Mouse (Mus musculus) forebrain, postnatal 0 days (tissue): Measurements from ENCODE around the gene Rpl18a. TPM values are rescaled to one million over a fixed set of nuclear protein-coding genes. Genes with fewer than 3 reads are reported as not detected.

Source experiments
- ATAC-seq: fragments of 200-750 bp; cut with Nextera tagmentation; 2 replicates; pipeline ENCODE4 v1.8.0; 2017; ENCODE audit warnings: mild to moderate bottlenecking, moderate library complexity
- DNase-seq: peaks from one replicate; pipeline ENCODE4 v3.0.0-alpha.2; 2015
- H3K27ac ChIP-seq: fragments of 300-500 bp; sonication (generic); 2 replicates; pipeline ENCODE4 v1.5.1; 2014; ENCODE audit warnings: low read depth, mild to moderate bottlenecking, antibody characterized with exemption, low read length, moderate library complexity, mixed read lengths
- H3K27me3 ChIP-seq: fragments of 300-500 bp; sonication (generic); 2 replicates; pipeline ENCODE4 v1.6.1; 2014; ENCODE audit warnings: mild to moderate bottlenecking, low read length, mixed read lengths; ENCODE audit not compliant: insufficient read depth
- H3K36me3 ChIP-seq: fragments of 300-500 bp; sonication (generic); 2 replicates; pipeline ENCODE4 v1.6.1; 2014; ENCODE audit warnings: mild to moderate bottlenecking, moderate library complexity; ENCODE audit not compliant: insufficient read depth
- H3K4me1 ChIP-seq: fragments of 300-500 bp; sonication (generic); 2 replicates; pipeline ENCODE4 v1.6.1; 2014; ENCODE audit warnings: antibody characterized with exemption; ENCODE audit not compliant: insufficient read depth
- H3K4me2 ChIP-seq: fragments of 300-500 bp; sonication (generic); 2 replicates; pipeline ENCODE4 v1.6.1; 2014; ENCODE audit warnings: low read depth, mild to moderate bottlenecking, moderate library complexity
- H3K4me3 ChIP-seq: fragments of 300-500 bp; sonication (generic); 2 replicates; pipeline ENCODE4 v1.5.1; 2014; ENCODE audit warnings: low read depth, low read length, mixed read lengths
- H3K9ac ChIP-seq: fragments of 300-500 bp; sonication (generic); 2 replicates; pipeline ENCODE4 v1.6.1; 2014; ENCODE audit warnings: mild to moderate bottlenecking
- H3K9me3 ChIP-seq: fragments of 300-500 bp; sonication (generic); 2 replicates; pipeline ENCODE4 v1.6.1; 2016; ENCODE audit warnings: low read length
- CTCF ChIP-seq: sonication (generic); IDR thresholded peaks from 2 replicates; pipeline ENCODE4 v1.5.1; 2016; ENCODE audit warnings: antibody characterized with exemption, control low read depth, low read depth
- WGBS: fragments of 180-500 bp; shearing (Covaris S2); extraction: QIAGEN DNeasy Blood & Tissue Kit; methylation state at CpG from one replicate; pipeline ENCODE4 v1.1.7; 2014; 5-methylcytosine and 5-hydroxymethylcytosine counted together
- polyA plus RNA-seq: library from polyadenylated mRNA; unstranded; fragments of >200 nt; fragmentation: Nextera tagmentation; extraction: Ambion mirVana; gene quantifications from 2 replicates; pipeline ENCODE4 v1.2.1, GENCODE M21; 2015
- total RNA-seq: library from RNA; depleted of rRNA; stranded (reverse); fragments of >200 nt; gene quantifications from 2 replicates; pipeline ENCODE4 v1.2.3, GENCODE M21; 2014

The Rpl18a gene
- total and polyA plus RNA-seq, 2 experiments from 2014 or later: 1,945 to 2,793 TPM

- no peak for ATAC-seq
- no peaks in the 10 kb centered on the region for H3K27me3 ChIP-seq
Observed at GRCm38 (mm10) chr8:70872643-70873363, 24.4 kb downstream of the Rpl18a start.

DNA sequence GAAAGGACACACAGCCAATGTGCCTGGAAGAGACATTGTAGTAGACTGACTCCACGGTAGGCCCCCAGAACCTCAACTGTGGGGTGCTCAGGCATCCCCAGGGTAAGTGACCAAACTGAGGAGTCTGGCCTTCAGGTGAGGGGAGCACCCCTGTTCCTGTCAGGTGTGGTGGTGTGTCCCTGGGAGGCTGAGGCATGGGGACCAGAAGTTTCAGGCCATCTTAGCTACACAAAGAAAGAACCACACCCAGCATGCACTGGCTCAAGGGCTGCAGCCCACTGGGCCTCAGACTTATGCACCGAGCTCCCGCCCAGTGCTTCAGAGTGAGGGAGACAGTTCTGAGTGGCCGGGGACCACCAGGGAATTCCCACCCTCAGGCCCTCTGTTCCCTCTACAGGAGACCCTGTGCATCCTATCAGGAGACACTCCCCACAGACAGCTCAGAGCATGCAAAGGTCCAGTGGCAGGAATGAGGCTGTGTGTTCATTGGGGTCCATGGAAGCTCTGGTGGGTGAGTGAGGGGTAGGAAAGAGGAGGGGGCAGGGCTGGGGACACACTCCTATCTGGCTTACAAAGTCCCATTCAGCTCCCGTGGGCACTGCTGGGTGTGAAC is 25.9 kb downstream of the Rpl18a start:
- H3K36me3 ChIP-seq: 0 out of 2 replicates have a peak, but pooled peaks cover 8% of the 10 kb centered on the region
- H3K4me3 ChIP-seq: no peak overlapping the region
- H3K9ac ChIP-seq: no peak overlapping the region
- ATAC-seq (no peak), DNase-seq (no peak)
- 87% methylated on average over 5 of the region's 5 CpGs for WGBS
- no peaks in the 10 kb centered on the region for H3K27me3 ChIP-seq
- no peak overlapping the region for H3K4me2 ChIP-seq
- no peaks in the 10 kb centered on the region for H3K9me3 ChIP-seq
- peaks cover 11% of the 10 kb centered on the region; the same call in 1 of the 2 replicates for H3K4me1 ChIP-seq
- H3K27ac ChIP-seq: no peak overlapping the region
- TF ChIP-seq CTCF: no peak

More at GRCm38 (mm10) chr8:70872643-70873363, 24.4 kb downstream of the Rpl18a start:
- Histone ChIP-seq H3K36me3 (0 out of 2 replicates have a peak, but pooled peaks cover 5% of the 10 kb centered on the region), H3K4me2 (peak overlapping the region; percentile 94), H3K4me1 (peaks cover 11% of the 10 kb centered on the region; the same call in 1 of the 2 replicates), H3K9ac (peak overlapping the region; percentile 59), H3K9me3 (no peaks in the 10 kb centered on the region), H3K4me3 (peak overlapping the region; percentile 66), H3K27ac (peak overlapping the region; percentile 88)
- no peak for DNase-seq
- WGBS: 7% methylated on average over 31 of the region's 31 CpGs
- TF ChIP-seq CTCF: no peak

DNA sequence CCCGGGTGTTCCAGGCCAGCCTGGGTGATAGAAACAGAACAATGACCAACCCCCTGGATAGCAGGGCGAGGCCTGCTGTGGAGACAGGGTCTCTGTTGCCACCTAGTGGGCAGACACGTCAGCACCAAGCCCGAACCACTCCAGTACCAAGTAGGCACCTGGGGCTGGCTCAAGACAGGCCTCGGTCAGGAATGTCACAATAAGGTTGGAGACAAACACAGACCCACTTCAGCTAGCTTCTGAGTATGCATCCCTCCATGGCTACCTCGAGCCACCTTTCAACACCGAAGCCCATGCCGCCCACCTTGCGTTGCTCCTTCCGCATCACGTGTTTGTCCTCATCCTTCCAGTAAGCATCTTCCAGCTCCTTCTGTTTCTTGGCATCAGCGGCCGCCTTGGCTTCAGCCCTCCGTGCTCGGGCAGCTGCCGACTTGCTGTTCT is 27.6 kb downstream of the Rpl18a start:
- Histone ChIP-seq H3K36me3 (0 out of 2 replicates have a peak, but pooled peaks cover 8% of the 10 kb centered on the region), H3K27me3 (no peaks in the 10 kb centered on the region), H3K9ac (peak overlapping the region; percentile 35), H3K9me3 (no peaks in the 10 kb centered on the region), H3K4me1 (peaks cover 17% of the 10 kb centered on the region), H3K27ac (peak overlapping the region; percentile 64), H3K4me2 (peak overlapping the region; percentile 8), H3K4me3 (no peak overlapping the region)
- TF ChIP-seq CTCF: peak; percentile 91
- WGBS: 45% methylated on average over 16 of the region's 16 CpGs
- DNase-seq: peak; percentile 85
- ATAC-seq: peak; percentile 13; the same call in 1 of the 2 replicates

DNA sequence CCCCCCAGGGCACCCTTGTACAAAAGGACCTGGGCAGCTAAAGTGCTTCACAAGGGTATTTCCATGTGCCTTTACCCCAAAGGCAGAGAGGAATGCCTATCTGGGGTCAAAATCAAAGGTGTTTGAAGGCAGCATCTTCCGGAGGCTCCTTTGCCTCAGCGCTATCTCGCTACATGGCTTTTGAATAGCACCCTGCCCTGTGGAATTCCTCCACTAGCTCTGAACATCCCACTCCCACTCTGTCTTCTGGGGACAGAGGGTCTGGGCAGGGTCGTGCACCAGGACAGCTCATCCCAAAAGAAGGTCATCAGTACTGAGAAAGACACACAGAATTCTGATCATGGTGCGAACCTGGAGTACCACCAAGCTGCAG is 28.0 kb downstream of the Rpl18a start:
- no peak overlapping the region for H3K4me3 ChIP-seq
- peaks cover 21% of the 10 kb centered on the region for H3K4me1 ChIP-seq
- H3K9me3 ChIP-seq: no peaks in the 10 kb centered on the region
- H3K27ac ChIP-seq: peak overlapping the region; percentile 64
- 0 out of 2 replicates have a peak, but pooled peaks cover 8% of the 10 kb centered on the region for H3K36me3 ChIP-seq
- peak overlapping the region; percentile 35 for H3K9ac ChIP-seq
- H3K4me2 ChIP-seq: peak overlapping the region; percentile 8
- WGBS: 48% methylated on average over 5 of the region's 5 CpGs
- no peaks in the 10 kb centered on the region for H3K27me3 ChIP-seq
- ATAC-seq (no peak), DNase-seq (no peak)
- no peak for TF ChIP-seq CTCF

GRCm38 (mm10) chr8:70868559-70869198 is 28.5 kb downstream of the Rpl18a start:
- Histone ChIP-seq H3K4me1 (peaks cover 23% of the 10 kb centered on the region), H3K9ac (peak overlapping the region; percentile 35), H3K36me3 (0 out of 2 replicates have a peak, but pooled peaks cover 8% of the 10 kb centered on the region), H3K4me3 (no peak overlapping the region), H3K9me3 (no peaks in the 10 kb centered on the region), H3K27me3 (no peaks in the 10 kb centered on the region), H3K27ac (peak overlapping the region; percentile 64), H3K4me2 (peak overlapping the region; percentile 8)
- WGBS: 21% methylated on average over 40 of the region's 40 CpGs
- DNase-seq: peak; percentile 41
- no peak for ATAC-seq
- TF ChIP-seq CTCF: no peak; the same call in none of the 2 replicates

- ATAC-seq (no peak), DNase-seq (no peak)
- Histone ChIP-seq H3K9ac (no peak overlapping the region), H3K4me3 (no peak overlapping the region), H3K4me2 (no peak overlapping the region), H3K27ac (no peak overlapping the region), H3K36me3 (0 out of 2 replicates have a peak, but pooled peaks cover 8% of the 10 kb centered on the region), H3K27me3 (no peaks in the 10 kb centered on the region), H3K9me3 (no peaks in the 10 kb centered on the region), H3K4me1 (peaks cover 18% of the 10 kb centered on the region)
- TF ChIP-seq CTCF: no peak
- 82% methylated on average over 7 of the region's 7 CpGs for WGBS
Observed at GRCm38 (mm10) chr8:70866566-70866965, 30.6 kb downstream of the Rpl18a start.
